Mouse (Mus musculus): ENCODE data around the gene Fhl1. TPM values are rescaled to one million over a fixed set of nuclear protein-coding genes. Genes with fewer than 3 reads are reported as not detected.

Gene Fhl1
- total and polyA plus RNA-seq, 2 experiments from 2014 or later, result 231 to 233 TPM

DNA sequence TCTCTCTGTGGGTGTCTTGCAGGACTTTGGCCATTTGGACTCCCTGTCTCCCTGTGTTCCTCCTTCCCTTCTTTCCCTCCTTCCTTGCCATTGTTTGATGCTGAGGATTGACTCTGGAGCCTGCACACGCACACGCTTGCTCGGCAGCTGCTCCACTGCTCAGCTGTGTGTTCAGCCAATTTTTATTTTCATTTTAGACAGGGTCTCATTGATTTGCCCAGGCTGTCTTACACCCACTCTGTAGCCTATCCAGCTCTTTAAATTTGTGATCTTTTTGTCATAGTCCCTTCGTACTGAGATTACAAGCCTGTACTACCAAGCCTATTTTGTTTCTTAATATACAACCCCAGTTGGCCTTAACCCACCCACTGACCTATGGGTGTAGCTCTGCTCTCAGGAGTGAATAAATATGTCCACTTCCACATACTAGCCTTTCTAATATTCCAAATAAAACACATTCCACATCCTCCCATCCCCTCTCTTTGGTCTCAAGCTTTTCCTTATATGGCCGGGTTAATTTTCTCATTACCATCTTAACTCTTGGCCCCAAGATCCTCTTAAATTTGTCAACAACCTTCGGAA is 34.3 kb upstream of the Fhl1 start:
- Histone ChIP-seq H3K9me3 (ENCODE audit: low read length) (no peaks in the 10 kb centered on the region), H3K27ac (ENCODE audit: low read depth, low read length) (no peak overlapping the region), H3K4me3 (ENCODE audit: low read depth, low read length) (no peak overlapping the region), H3K4me2 (ENCODE audit: low read depth, low read length, poor library complexity, severe bottlenecking) (no peak overlapping the region), H3K4me1 (ENCODE audit: insufficient read depth, low read length) (no peaks in the 10 kb centered on the region), H3K36me3 (ENCODE audit: insufficient read depth, low read length) (no peaks in the 10 kb centered on the region), H3K9ac (replicated peaks; ENCODE audit: low read length, poor library complexity, severe bottlenecking) (no peak overlapping the region), H3K27me3 (ENCODE audit: insufficient read depth, low read length) (no peaks in the 10 kb centered on the region)
- DNase-seq (ENCODE audit: low spot score) (no peak), ATAC-seq (ENCODE audit: low FRiP score) (no peak)
- 77% methylated on average over 6 of the region's 6 CpGs for WGBS
- TF ChIP-seq CTCF (IDR thresholded peaks at IDR 0.05), result no peak

- Histone ChIP-seq H3K4me2 (ENCODE audit: low read depth, low read length, poor library complexity, severe bottlenecking) (no peak overlapping the region), H3K27me3 (ENCODE audit: insufficient read depth, low read length) (no peaks in the 10 kb centered on the region), H3K9me3 (ENCODE audit: low read length) (no peaks in the 10 kb centered on the region), H3K9ac (replicated peaks; ENCODE audit: low read length, poor library complexity, severe bottlenecking) (no peak overlapping the region), H3K4me3 (ENCODE audit: low read depth, low read length) (no peak overlapping the region), H3K4me1 (ENCODE audit: insufficient read depth, low read length) (no peaks in the 10 kb centered on the region), H3K36me3 (ENCODE audit: insufficient read depth, low read length) (no peaks in the 10 kb centered on the region), H3K27ac (ENCODE audit: low read depth, low read length) (no peak overlapping the region)
- no peak for DNase-seq (ENCODE audit: low spot score)
- WGBS, result 91% methylated on average over 4 of the region's 4 CpGs
- no peak for ATAC-seq (ENCODE audit: low FRiP score)
- TF ChIP-seq CTCF (IDR thresholded peaks at IDR 0.05), result no peak
These were observed 33.7 kb upstream of the Fhl1 start for GRCm38 (mm10) chrX:56697886-56698285.

DNA sequence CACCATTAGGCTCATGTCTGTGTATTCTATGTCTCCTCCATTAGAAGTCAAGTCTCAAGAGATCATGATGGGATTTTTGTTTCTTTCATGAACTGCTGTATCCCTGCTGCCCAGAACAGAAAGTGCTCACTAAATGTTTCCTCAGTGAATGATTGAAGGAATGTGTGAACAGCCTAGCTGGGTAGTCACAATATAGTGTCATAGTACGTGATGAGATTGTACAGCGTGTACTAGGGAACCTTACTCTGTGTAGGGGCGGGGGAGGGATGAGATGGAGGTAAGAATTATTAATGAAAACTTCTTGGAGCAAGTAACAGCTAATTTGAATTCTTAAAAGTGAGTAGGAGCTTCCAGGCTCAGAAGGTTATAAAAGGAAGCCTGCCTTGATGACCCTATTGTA is 30.3 kb upstream of the Fhl1 start:
- ATAC-seq (ENCODE audit: low FRiP score), result no peak
- no peak overlapping the region for H3K27ac ChIP-seq (ENCODE audit: low read depth, low read length)
- H3K4me1 ChIP-seq (ENCODE audit: insufficient read depth, low read length), result no peaks in the 10 kb centered on the region
- no peak for DNase-seq (ENCODE audit: low spot score)
- H3K36me3 ChIP-seq (ENCODE audit: insufficient read depth, low read length), result no peaks in the 10 kb centered on the region
- no peak for TF ChIP-seq CTCF (IDR thresholded peaks at IDR 0.05)
- WGBS, result 86% methylated on average over 3 of the region's 3 CpGs
- no peak overlapping the region for H3K9ac ChIP-seq (replicated peaks; ENCODE audit: low read length, poor library complexity, severe bottlenecking)
- H3K9me3 ChIP-seq (ENCODE audit: low read length), result no peaks in the 10 kb centered on the region
- no peaks in the 10 kb centered on the region for H3K27me3 ChIP-seq (ENCODE audit: insufficient read depth, low read length)
- H3K4me2 ChIP-seq (ENCODE audit: low read depth, low read length, poor library complexity, severe bottlenecking), result no peak overlapping the region
- no peak overlapping the region for H3K4me3 ChIP-seq (ENCODE audit: low read depth, low read length)

GRCm38 (mm10) chrX:56703965-56704562 is 27.5 kb upstream of the Fhl1 start:
- Histone ChIP-seq H3K4me2 (ENCODE audit: low read depth, low read length, poor library complexity, severe bottlenecking) (no peak overlapping the region), H3K36me3 (ENCODE audit: insufficient read depth, low read length) (no peaks in the 10 kb centered on the region), H3K4me3 (ENCODE audit: low read depth, low read length) (no peak overlapping the region), H3K9ac (replicated peaks; ENCODE audit: low read length, poor library complexity, severe bottlenecking) (no peak overlapping the region), H3K27me3 (ENCODE audit: insufficient read depth, low read length) (no peaks in the 10 kb centered on the region), H3K4me1 (ENCODE audit: insufficient read depth, low read length) (no peaks in the 10 kb centered on the region), H3K9me3 (ENCODE audit: low read length) (no peaks in the 10 kb centered on the region), H3K27ac (ENCODE audit: low read depth, low read length) (no peak overlapping the region)
- TF ChIP-seq CTCF (IDR thresholded peaks at IDR 0.05), result no peak
- 78% methylated on average over 8 of the region's 8 CpGs for WGBS
- no peak for ATAC-seq (ENCODE audit: low FRiP score)
- DNase-seq (ENCODE audit: low spot score), result no peak

- Histone ChIP-seq H3K9me3 (ENCODE audit: low read length) (no peaks in the 10 kb centered on the region), H3K27ac (ENCODE audit: low read depth, low read length) (no peak overlapping the region), H3K9ac (replicated peaks; ENCODE audit: low read length, poor library complexity, severe bottlenecking) (no peak overlapping the region), H3K4me1 (ENCODE audit: insufficient read depth, low read length) (no peaks in the 10 kb centered on the region), H3K4me2 (ENCODE audit: low read depth, low read length, poor library complexity, severe bottlenecking) (no peak overlapping the region), H3K36me3 (ENCODE audit: insufficient read depth, low read length) (no peaks in the 10 kb centered on the region), H3K27me3 (ENCODE audit: insufficient read depth, low read length) (no peaks in the 10 kb centered on the region), H3K4me3 (ENCODE audit: low read depth, low read length) (no peak overlapping the region)
- TF ChIP-seq CTCF (IDR thresholded peaks at IDR 0.05), result no peak
- DNase-seq (ENCODE audit: low spot score) (no peak), ATAC-seq (ENCODE audit: low FRiP score) (no peak)
- 78% methylated on average over 6 of the region's 6 CpGs for WGBS
These were observed 22.8 kb upstream of the Fhl1 start for GRCm38 (mm10) chrX:56708592-56709370.

- Histone ChIP-seq H3K4me1 (ENCODE audit: insufficient read depth, low read length) (no peaks in the 10 kb centered on the region), H3K36me3 (ENCODE audit: insufficient read depth, low read length) (no peaks in the 10 kb centered on the region), H3K9ac (replicated peaks; ENCODE audit: low read length, poor library complexity, severe bottlenecking) (no peak overlapping the region), H3K27me3 (ENCODE audit: insufficient read depth, low read length) (no peaks in the 10 kb centered on the region), H3K4me2 (ENCODE audit: low read depth, low read length, poor library complexity, severe bottlenecking) (no peak overlapping the region), H3K9me3 (ENCODE audit: low read length) (no peaks in the 10 kb centered on the region), H3K27ac (ENCODE audit: low read depth, low read length) (no peak overlapping the region), H3K4me3 (ENCODE audit: low read depth, low read length) (no peak overlapping the region)
- no peak for TF ChIP-seq CTCF (IDR thresholded peaks at IDR 0.05)
- no peak for DNase-seq (ENCODE audit: low spot score)
- 94% methylated on average over 1 of the region's 1 CpGs for WGBS
- ATAC-seq (ENCODE audit: low FRiP score), result no peak
These were observed 21.1 kb upstream of the Fhl1 start for GRCm38 (mm10) chrX:56710522-56710921.
